Mouse (Mus musculus): ENCODE results near the gene Spata2l. TPM values are rescaled to one million over a fixed set of nuclear protein-coding genes. Genes with fewer than 3 reads are reported as not detected.

Gene Spata2l
- polyA plus RNA-seq, 1 experiment: 1.1 TPM

DNA sequence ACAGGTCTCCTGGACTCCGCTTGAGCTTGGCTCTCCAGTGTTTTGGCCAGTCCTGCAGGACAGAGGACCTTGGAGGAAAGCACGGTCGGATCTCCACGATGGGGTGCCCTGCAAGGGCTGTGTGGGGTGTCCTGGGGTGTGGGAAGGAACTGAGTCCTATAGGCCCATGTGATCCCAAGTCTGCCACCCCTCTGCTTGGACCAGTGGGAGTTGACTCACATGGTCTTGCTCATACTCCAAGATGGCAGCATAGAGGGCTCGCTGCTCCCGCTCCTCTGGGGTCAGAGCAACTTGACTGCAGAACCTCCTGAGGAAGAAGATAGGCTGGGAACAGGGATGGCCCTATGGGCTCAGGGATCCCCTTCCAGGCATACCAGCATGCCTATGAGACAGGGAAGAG, 11.7 kb upstream of the Spata2l start:
- TF ChIP-seq USF1 (IDR thresholded peaks at IDR 0.05; ENCODE audit: low read depth) (no peak), REST (IDR thresholded peaks at IDR 0.05; ENCODE audit: insufficient read depth, insufficient read length) (no peak), POLR2A (IDR thresholded peaks at IDR 0.05; ENCODE audit: insufficient read length, low read depth) (no peak)
- H3K79me2 ChIP-seq (ENCODE audit: control insufficient read depth, insufficient read depth): peaks cover under 1% of the 10 kb centered on the region
- no peaks in the 10 kb centered on the region for H3K36me3 ChIP-seq (ENCODE audit: control insufficient read depth, insufficient read depth)
- H3K27me3 ChIP-seq (ENCODE audit: control insufficient read depth, insufficient read depth, insufficient read length): no peaks in the 10 kb centered on the region
- H3K4me2 ChIP-seq (ENCODE audit: low read depth): no peak overlapping the region
- H3ac ChIP-seq (ENCODE audit: control insufficient read depth, insufficient read length): no peak overlapping the region
- no peak overlapping the region for H3K4me3 ChIP-seq

DNA sequence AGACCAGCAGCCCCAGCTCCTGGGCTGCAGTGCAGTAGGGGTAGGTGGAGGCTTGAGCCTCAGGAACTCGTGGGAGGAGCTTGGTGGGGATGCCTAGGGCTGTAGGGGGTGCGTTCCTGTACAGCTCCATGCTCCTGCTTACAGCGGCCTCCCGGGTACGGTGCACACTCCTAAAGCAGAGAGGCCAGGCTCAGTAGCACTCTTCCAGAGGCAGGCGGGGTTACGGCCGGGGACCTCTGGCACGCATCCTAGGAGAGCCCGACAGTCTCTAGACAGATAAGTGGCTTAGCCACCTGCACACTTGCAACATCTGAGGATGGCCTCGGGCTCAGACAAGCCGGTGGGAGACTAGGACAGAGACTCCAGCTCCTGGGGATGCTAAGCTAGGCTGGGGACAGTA, 9.5 kb upstream of the Spata2l start:
- no peak for TF ChIP-seq MYOD1 (IDR thresholded peaks at IDR 0.05; ENCODE audit: control insufficient read depth in 1 of 3, insufficient read length in 2 of 3, low read depth in 2 of 3)
- TF ChIP-seq E2F4 (IDR thresholded peaks at IDR 0.05; ENCODE audit: insufficient read depth): no peak
- Histone ChIP-seq H3K36me3 (ENCODE audit: control insufficient read depth, insufficient read depth) (no peaks in the 10 kb centered on the region), H3K4me2 (ENCODE audit: low read depth) (no peak overlapping the region), H3K27me3 (ENCODE audit: control insufficient read depth, insufficient read depth, insufficient read length) (no peaks in the 10 kb centered on the region), H3K79me2 (ENCODE audit: control insufficient read depth, insufficient read depth) (no peaks in the 10 kb centered on the region), H3ac (ENCODE audit: control insufficient read depth, insufficient read length) (no peak overlapping the region), H3K4me3 (no peak overlapping the region)

DNA sequence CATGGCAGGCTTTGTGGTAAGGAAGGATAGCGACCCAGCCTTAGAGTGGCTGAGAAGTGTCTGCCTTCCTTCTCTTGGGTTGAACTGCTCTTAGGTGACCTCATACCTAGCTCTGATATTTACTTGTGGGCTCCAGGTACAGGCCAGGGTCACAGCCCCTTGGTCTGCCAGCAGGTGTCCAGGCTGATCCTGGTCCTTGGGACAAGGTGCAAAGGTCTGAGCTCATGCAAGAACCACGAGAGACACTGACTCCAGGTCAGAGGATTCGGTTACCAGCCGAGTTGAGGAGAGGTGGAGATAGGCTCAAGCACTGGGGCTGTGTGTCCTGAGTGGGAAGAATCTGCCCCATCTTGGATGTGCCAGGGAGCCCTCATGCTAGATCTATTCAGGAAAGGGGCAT, 8.3 kb upstream of the Spata2l start:
- H3K36me3 ChIP-seq (ENCODE audit: control insufficient read depth, insufficient read depth): no peaks in the 10 kb centered on the region
- no peak overlapping the region for H3ac ChIP-seq (ENCODE audit: control insufficient read depth, insufficient read length)
- H3K4me3 ChIP-seq: no peak overlapping the region
- no peaks in the 10 kb centered on the region for H3K27me3 ChIP-seq (ENCODE audit: control insufficient read depth, insufficient read depth, insufficient read length)
- H3K4me2 ChIP-seq (ENCODE audit: low read depth): no peak overlapping the region
- TF ChIP-seq MYOG (IDR thresholded peaks at IDR 0.05; ENCODE audit: control insufficient read depth in 1 of 3, insufficient read depth in 1 of 3, insufficient read length in 2 of 3, low read depth in 2 of 3): no peak
- no peak for TF ChIP-seq POLR2A (IDR thresholded peaks at IDR 0.05; ENCODE audit: insufficient read length, low read depth)
- TF ChIP-seq USF1 (IDR thresholded peaks at IDR 0.05; ENCODE audit: low read depth): no peak
- TF ChIP-seq MYOD1 (IDR thresholded peaks at IDR 0.05; ENCODE audit: control insufficient read depth in 1 of 3, insufficient read length in 2 of 3, low read depth in 2 of 3): no peak
- no peaks in the 10 kb centered on the region for H3K79me2 ChIP-seq (ENCODE audit: control insufficient read depth, insufficient read depth)

DNA sequence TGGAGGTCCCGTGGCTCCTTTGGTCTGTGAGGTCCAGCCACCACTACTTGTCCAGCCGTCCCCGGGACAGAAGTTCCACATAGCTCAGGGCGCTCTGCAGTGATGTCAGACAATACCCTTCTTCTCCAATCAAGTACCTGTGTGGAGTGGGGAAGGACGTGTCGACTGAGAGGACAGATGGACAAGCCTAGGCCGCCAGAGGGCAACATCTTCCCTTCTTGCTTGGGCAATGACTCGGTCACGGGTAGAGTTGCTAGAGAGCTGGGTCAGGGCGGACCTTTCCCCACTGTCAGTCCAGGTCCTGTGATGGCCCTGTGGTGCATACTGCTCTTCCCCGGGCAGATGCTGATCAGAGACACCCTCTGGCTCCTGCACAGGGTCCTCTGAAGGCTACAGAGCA, 7.0 kb upstream of the Spata2l start:
- no peaks in the 10 kb centered on the region for H3K27me3 ChIP-seq (ENCODE audit: control insufficient read depth, insufficient read depth, insufficient read length)
- no peaks in the 10 kb centered on the region for H3K36me3 ChIP-seq (ENCODE audit: control insufficient read depth, insufficient read depth)
- no peak overlapping the region for H3ac ChIP-seq (ENCODE audit: control insufficient read depth, insufficient read length)
- TF ChIP-seq E2F4 (IDR thresholded peaks at IDR 0.05; ENCODE audit: insufficient read depth): no peak
- TF ChIP-seq POLR2AphosphoS2 (IDR thresholded peaks at IDR 0.05; ENCODE audit: insufficient read length, low read depth): peak; percentile 15
- no peaks in the 10 kb centered on the region for H3K79me2 ChIP-seq (ENCODE audit: control insufficient read depth, insufficient read depth)
- no peak overlapping the region for H3K4me3 ChIP-seq
- no peak overlapping the region for H3K4me2 ChIP-seq (ENCODE audit: low read depth)

DNA sequence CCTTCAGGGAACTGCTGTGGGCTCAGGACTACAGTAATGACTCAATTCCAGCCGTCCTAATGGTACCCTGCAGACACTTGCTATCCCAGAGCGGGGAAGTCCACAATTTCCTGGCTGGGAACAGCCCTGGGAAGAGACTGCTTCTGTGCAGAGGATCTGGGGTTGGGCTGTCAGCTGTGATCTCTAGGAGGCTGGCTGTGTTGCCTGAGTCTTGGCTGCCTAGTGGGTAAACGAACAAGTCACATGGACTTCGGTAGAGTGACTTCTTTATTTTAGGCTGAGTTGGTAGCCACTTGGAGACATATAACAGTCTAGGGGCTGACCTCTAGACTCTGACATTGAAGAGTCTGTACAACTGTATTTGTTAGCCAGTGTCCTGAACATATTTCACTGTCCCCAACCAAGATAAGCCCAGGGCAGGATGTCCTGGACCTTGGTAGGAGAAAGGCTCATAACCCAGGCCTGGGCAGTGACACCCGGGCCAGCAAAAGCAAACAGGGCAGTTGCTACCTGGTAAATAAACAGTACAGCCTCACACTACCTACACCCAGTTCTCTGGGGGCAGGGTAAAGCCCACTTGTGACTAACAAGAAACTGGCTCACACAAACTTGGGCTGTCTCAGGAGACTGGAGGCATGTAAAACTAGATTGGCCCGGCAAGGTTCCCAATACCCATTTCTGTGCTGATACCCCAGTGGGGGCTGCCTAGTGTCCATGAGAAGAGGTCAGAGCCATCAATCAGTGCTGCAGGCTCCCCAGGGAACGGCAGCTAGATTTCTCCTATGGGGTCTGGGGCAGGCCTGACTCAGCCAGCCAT, 6.3 kb upstream of the Spata2l start:
- Histone ChIP-seq H3K4me3 (no peak overlapping the region), H3K27me3 (ENCODE audit: control insufficient read depth, insufficient read depth, insufficient read length) (no peaks in the 10 kb centered on the region), H3ac (ENCODE audit: control insufficient read depth, insufficient read length) (no peak overlapping the region), H3K79me2 (ENCODE audit: control insufficient read depth, insufficient read depth) (no peaks in the 10 kb centered on the region), H3K36me3 (ENCODE audit: control insufficient read depth, insufficient read depth) (no peaks in the 10 kb centered on the region), H3K4me2 (ENCODE audit: low read depth) (no peak overlapping the region)
- TF ChIP-seq E2F4 (IDR thresholded peaks at IDR 0.05; ENCODE audit: insufficient read depth) (no peak), MYOG (IDR thresholded peaks at IDR 0.05; ENCODE audit: control insufficient read depth in 1 of 3, insufficient read depth in 1 of 3, insufficient read length in 2 of 3, low read depth in 2 of 3) (no peak), CEBPB (IDR thresholded peaks at IDR 0.05; ENCODE audit: insufficient read depth, poor library complexity, severe bottlenecking) (no peak), SRF (IDR thresholded peaks at IDR 0.05; ENCODE audit: control insufficient read depth, insufficient read length, low read depth) (no peak), POLR2AphosphoS2 (IDR thresholded peaks at IDR 0.05; ENCODE audit: insufficient read length, low read depth) (no peak)

DNA sequence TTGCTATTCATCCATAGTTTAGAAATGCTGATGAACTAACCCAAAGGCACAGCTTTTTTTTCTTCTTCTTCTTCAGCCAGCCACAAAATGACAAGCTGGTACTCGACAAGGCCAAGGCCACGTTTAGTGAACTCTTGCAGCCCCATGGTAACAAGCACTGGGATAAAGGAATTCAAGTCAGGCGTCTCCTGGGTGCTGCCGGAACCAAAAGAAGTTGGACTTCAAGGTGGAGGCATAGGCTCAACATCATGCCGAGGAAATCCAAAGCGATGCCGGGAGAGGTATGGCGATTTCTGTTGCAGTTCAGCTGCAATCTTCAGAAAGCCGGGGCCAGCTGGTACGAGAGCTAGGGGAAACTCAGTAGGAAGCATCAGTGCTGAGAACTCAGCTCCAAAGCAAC, 3.4 kb upstream of the Spata2l start:
- Histone ChIP-seq H3K79me2 (ENCODE audit: control insufficient read depth, insufficient read depth) (no peaks in the 10 kb centered on the region), H3ac (ENCODE audit: control insufficient read depth, insufficient read length) (no peak overlapping the region), H3K4me3 (no peak overlapping the region), H3K4me2 (ENCODE audit: low read depth) (no peak overlapping the region), H3K36me3 (ENCODE audit: control insufficient read depth, insufficient read depth) (no peaks in the 10 kb centered on the region), H3K27me3 (ENCODE audit: control insufficient read depth, insufficient read depth, insufficient read length) (no peaks in the 10 kb centered on the region)
- no peak for TF ChIP-seq E2F4 (IDR thresholded peaks at IDR 0.05; ENCODE audit: insufficient read depth)
- no peak for TF ChIP-seq TCF12 (IDR thresholded peaks at IDR 0.05; ENCODE audit: insufficient read depth, poor library complexity, severe bottlenecking)
- TF ChIP-seq MYOG (IDR thresholded peaks at IDR 0.05; ENCODE audit: control insufficient read depth in 1 of 3, insufficient read depth in 1 of 3, insufficient read length in 2 of 3, low read depth in 2 of 3): no peak
- TF ChIP-seq REST (IDR thresholded peaks at IDR 0.05; ENCODE audit: insufficient read depth, insufficient read length): no peak
- TF ChIP-seq POLR2AphosphoS2 (IDR thresholded peaks at IDR 0.05; ENCODE audit: insufficient read length, low read depth): no peak
- no peak for TF ChIP-seq MAX (IDR thresholded peaks at IDR 0.05; ENCODE audit: low read depth)
